Mouse (Mus musculus): ENCODE data around the gene Slc25a21. TPM values are rescaled to one million over a fixed set of nuclear protein-coding genes. Genes with fewer than 3 reads are reported as not detected.

Slc25a21 gene
- polyA plus RNA-seq, 1 experiment from 2014 or later = 5.1 TPM

- no peaks in the 10 kb centered on the region for H3K9me3 ChIP-seq (replicated peaks; ENCODE audit: low read length)
- H3K4me1 ChIP-seq (replicated peaks; ENCODE audit: insufficient read depth, low read length) = peaks cover 3% of the 10 kb centered on the region; the same call in 1 of the 2 replicates
- H3K4me2 ChIP-seq (ENCODE audit: low read length) = no peak overlapping the region
- no peaks in the 10 kb centered on the region for H3K36me3 ChIP-seq (ENCODE audit: insufficient read depth, low read length)
- H3K27me3 ChIP-seq (ENCODE audit: insufficient read depth, low read length) = no peaks in the 10 kb centered on the region
- 0 out of 2 replicates have a peak overlapping the region, but pooled peaks have one; percentile 13 for H3K27ac ChIP-seq
- WGBS = 24% methylated on average over 9 of the region's 9 CpGs
- no peak overlapping the region for H3K4me3 ChIP-seq (replicated peaks; ENCODE audit: low read depth, low read length)
- peak; percentile 50 for DNase-seq (ENCODE audit: low spot score)
- no peak for TF ChIP-seq CTCF (IDR thresholded peaks at IDR 0.05; ENCODE audit: low read depth)
- H3K9ac ChIP-seq (ENCODE audit: low read depth, low read length) = no peak overlapping the region
- ATAC-seq (replicated peaks; ENCODE audit: low FRiP score, low read depth) = 0 out of 2 replicates have a peak, but pooled peaks have one; percentile 68
Measured at GRCm38 (mm10) chr12:56905652-56906305, 291.5 kb downstream of the Slc25a21 start.

GRCm38 (mm10) chr12:56905222-56905621, 292.1 kb downstream of the Slc25a21 start:
- ATAC-seq (replicated peaks; ENCODE audit: low FRiP score, low read depth) = no peak
- peaks cover 3% of the 10 kb centered on the region; the same call in 1 of the 2 replicates for H3K4me1 ChIP-seq (replicated peaks; ENCODE audit: insufficient read depth, low read length)
- no peak for TF ChIP-seq CTCF (IDR thresholded peaks at IDR 0.05; ENCODE audit: low read depth)
- no peak overlapping the region for H3K9ac ChIP-seq (ENCODE audit: low read depth, low read length)
- WGBS = 22% methylated on average over 7 of the region's 7 CpGs
- no peak overlapping the region for H3K4me2 ChIP-seq (ENCODE audit: low read length)
- no peaks in the 10 kb centered on the region for H3K27me3 ChIP-seq (ENCODE audit: insufficient read depth, low read length)
- no peaks in the 10 kb centered on the region for H3K9me3 ChIP-seq (replicated peaks; ENCODE audit: low read length)
- no peaks in the 10 kb centered on the region for H3K36me3 ChIP-seq (ENCODE audit: insufficient read depth, low read length)
- no peak overlapping the region for H3K4me3 ChIP-seq (replicated peaks; ENCODE audit: low read depth, low read length)
- DNase-seq (ENCODE audit: low spot score) = no peak
- H3K27ac ChIP-seq = no peak overlapping the region

DNA sequence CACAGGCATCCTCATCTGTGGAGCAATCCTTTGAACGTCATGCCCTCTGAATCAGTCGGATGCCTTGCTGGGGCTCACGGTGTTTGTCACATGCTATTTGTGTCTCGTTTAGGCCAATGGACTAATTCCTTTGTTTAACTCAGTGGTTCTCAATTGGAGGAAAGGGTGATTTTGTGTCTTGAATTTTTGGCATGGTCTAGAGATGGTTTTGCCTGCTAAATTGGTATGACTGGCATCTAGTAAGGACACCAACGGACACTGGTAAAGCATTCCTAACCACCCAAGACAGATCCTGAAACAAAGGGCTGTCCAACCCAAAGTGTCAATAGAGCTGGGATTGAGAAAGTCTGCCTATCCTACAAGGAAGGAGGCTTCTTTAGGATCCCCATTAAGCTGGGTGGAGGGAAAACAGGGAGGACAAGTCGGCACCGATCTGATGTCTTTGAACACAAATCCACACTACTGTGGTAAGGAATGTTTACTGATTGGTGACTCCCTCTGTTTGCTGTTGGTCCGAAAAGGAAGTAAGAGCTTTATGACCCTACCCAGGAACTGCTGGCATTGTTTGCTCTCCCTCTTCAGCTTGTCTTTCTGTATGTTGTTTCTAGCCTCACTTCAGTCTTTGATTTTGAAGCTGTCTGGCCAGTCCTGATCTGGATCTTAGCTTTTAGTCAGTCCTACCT, 294.4 kb downstream of the Slc25a21 start:
- H3K27ac ChIP-seq = no peak overlapping the region
- 72% methylated on average over 8 of the region's 8 CpGs for WGBS
- no peak for ATAC-seq (replicated peaks; ENCODE audit: low FRiP score, low read depth)
- H3K36me3 ChIP-seq (ENCODE audit: insufficient read depth, low read length) = no peaks in the 10 kb centered on the region
- no peaks in the 10 kb centered on the region for H3K9me3 ChIP-seq (replicated peaks; ENCODE audit: low read length)
- no peak overlapping the region for H3K4me2 ChIP-seq (ENCODE audit: low read length)
- H3K27me3 ChIP-seq (ENCODE audit: insufficient read depth, low read length) = no peaks in the 10 kb centered on the region
- no peak for TF ChIP-seq CTCF (IDR thresholded peaks at IDR 0.05; ENCODE audit: low read depth)
- peaks cover 3% of the 10 kb centered on the region; the same call in 1 of the 2 replicates for H3K4me1 ChIP-seq (replicated peaks; ENCODE audit: insufficient read depth, low read length)
- DNase-seq (ENCODE audit: low spot score) = no peak
- H3K9ac ChIP-seq (ENCODE audit: low read depth, low read length) = no peak overlapping the region
- H3K4me3 ChIP-seq (replicated peaks; ENCODE audit: low read depth, low read length) = no peak overlapping the region

- Histone ChIP-seq H3K36me3 (ENCODE audit: insufficient read depth, low read length) (no peaks in the 10 kb centered on the region), H3K27me3 (ENCODE audit: insufficient read depth, low read length) (no peaks in the 10 kb centered on the region), H3K9me3 (replicated peaks; ENCODE audit: low read length) (no peaks in the 10 kb centered on the region), H3K4me1 (replicated peaks; ENCODE audit: insufficient read depth, low read length) (no peaks in the 10 kb centered on the region), H3K27ac (no peak overlapping the region), H3K9ac (ENCODE audit: low read depth, low read length) (no peak overlapping the region), H3K4me2 (ENCODE audit: low read length) (no peak overlapping the region), H3K4me3 (replicated peaks; ENCODE audit: low read depth, low read length) (no peak overlapping the region)
- WGBS = 81% methylated on average over 8 of the region's 8 CpGs
- ATAC-seq (replicated peaks; ENCODE audit: low FRiP score, low read depth) (no peak), DNase-seq (ENCODE audit: low spot score) (no peak)
- no peak for TF ChIP-seq CTCF (IDR thresholded peaks at IDR 0.05; ENCODE audit: low read depth)
Measured at GRCm38 (mm10) chr12:56897976-56898375, 299.3 kb downstream of the Slc25a21 start.

GRCm38 (mm10) chr12:56897221-56897937, 299.9 kb downstream of the Slc25a21 start:
- ATAC-seq (replicated peaks; ENCODE audit: low FRiP score, low read depth) = peak; percentile 76
- no peaks in the 10 kb centered on the region for H3K9me3 ChIP-seq (replicated peaks; ENCODE audit: low read length)
- no peak overlapping the region for H3K4me3 ChIP-seq (replicated peaks; ENCODE audit: low read depth, low read length)
- no peak overlapping the region for H3K9ac ChIP-seq (ENCODE audit: low read depth, low read length)
- no peak overlapping the region for H3K4me2 ChIP-seq (ENCODE audit: low read length)
- H3K27me3 ChIP-seq (ENCODE audit: insufficient read depth, low read length) = no peaks in the 10 kb centered on the region
- H3K36me3 ChIP-seq (ENCODE audit: insufficient read depth, low read length) = no peaks in the 10 kb centered on the region
- TF ChIP-seq CTCF (IDR thresholded peaks at IDR 0.05; ENCODE audit: low read depth) = no peak
- 77% methylated on average over 8 of the region's 8 CpGs for WGBS
- DNase-seq (ENCODE audit: low spot score) = no peak
- no peaks in the 10 kb centered on the region for H3K4me1 ChIP-seq (replicated peaks; ENCODE audit: insufficient read depth, low read length)
- H3K27ac ChIP-seq = no peak overlapping the region

DNA sequence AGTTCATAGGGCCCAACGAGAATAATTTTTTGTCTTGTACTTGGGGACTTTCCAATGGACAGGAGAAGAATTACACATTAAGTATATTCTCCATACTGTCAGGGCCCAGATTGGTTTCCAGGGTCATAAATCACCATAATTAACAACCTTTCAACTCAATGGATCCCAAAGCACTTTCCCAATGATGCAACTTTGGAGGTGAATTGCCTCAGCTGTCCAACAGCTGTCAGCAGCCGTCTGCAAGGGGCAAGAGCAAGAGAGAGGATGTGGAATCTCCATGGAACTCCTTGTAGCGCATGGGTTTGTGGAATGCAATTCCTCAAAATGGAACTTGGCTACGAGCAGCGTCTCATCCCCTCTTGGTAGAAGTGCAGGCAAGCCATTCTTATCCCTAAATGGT, 302.3 kb downstream of the Slc25a21 start:
- H3K4me2 ChIP-seq (ENCODE audit: low read length) = no peak overlapping the region
- H3K36me3 ChIP-seq (ENCODE audit: insufficient read depth, low read length) = no peaks in the 10 kb centered on the region
- no peaks in the 10 kb centered on the region for H3K4me1 ChIP-seq (replicated peaks; ENCODE audit: insufficient read depth, low read length)
- ATAC-seq (replicated peaks; ENCODE audit: low FRiP score, low read depth) (no peak), DNase-seq (ENCODE audit: low spot score) (no peak)
- no peak for TF ChIP-seq CTCF (IDR thresholded peaks at IDR 0.05; ENCODE audit: low read depth)
- no peak overlapping the region for H3K4me3 ChIP-seq (replicated peaks; ENCODE audit: low read depth, low read length)
- H3K9ac ChIP-seq (ENCODE audit: low read depth, low read length) = no peak overlapping the region
- no peaks in the 10 kb centered on the region for H3K27me3 ChIP-seq (ENCODE audit: insufficient read depth, low read length)
- H3K9me3 ChIP-seq (replicated peaks; ENCODE audit: low read length) = no peaks in the 10 kb centered on the region
- 59% methylated on average over 5 of the region's 5 CpGs for WGBS
- no peak overlapping the region for H3K27ac ChIP-seq

Measured in kidney, postnatal 0 days (tissue).